Mouse (Mus musculus) G1E (cell line): ENCODE results near the gene Rad54l2.

Experiments used
- CTCF ChIP-seq: IDR thresholded peaks from 2 replicates; pipeline ENCODE4 v1.5.1; 2012; ENCODE audit warnings: low read depth, low read length, inconsistent platforms, mixed read lengths
- GATA1 ChIP-seq: IDR thresholded peaks from 2 replicates; pipeline ENCODE4 v1.6.1; 2012; ENCODE audit warnings: borderline replicate concordance, low read length, inconsistent platforms, mixed read lengths
- POLR2AphosphoS5 ChIP-seq: IDR thresholded peaks from 2 replicates; pipeline ENCODE4 v1.6.1; 2012; ENCODE audit warnings: low read depth, low read length, inconsistent platforms; ENCODE audit not compliant: insufficient replicate concordance
- TAL1 ChIP-seq: conservative IDR thresholded peaks from 2 replicates; pipeline ENCODE4 v1.6.1; 2012; ENCODE audit warnings: low read depth, low read length, inconsistent platforms, mixed read lengths

DNA sequence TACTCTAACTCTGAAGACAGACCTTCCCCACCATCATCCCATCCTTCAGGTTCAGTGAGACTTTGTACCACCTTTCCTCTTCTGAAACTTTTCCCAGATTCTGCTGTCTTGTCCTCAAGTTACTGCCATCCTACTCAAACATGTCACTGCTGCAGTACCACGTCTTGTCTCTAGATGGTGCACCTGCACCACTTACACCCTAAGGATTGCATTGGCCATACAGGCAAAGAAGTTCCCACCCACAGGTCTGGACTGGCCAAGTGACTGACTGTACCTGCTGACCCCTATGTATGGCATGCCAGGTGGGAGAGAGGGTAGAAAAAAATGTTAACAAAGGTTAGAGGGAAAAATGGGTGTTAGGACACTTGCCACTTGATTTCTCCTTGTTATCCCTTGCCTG, 113.5 kb downstream of the Rad54l2 start:
- TF ChIP-seq CTCF (peak; percentile 98), GATA1 (no peak), TAL1 (no peak), POLR2AphosphoS5 (no peak)
